Mouse (Mus musculus): ENCODE results near the gene Tex33.

The Tex33 gene

GRCm38 (mm10) chr15:78416937-78417336 is 21.2 kb upstream of the Tex33 start:
- no peak for DNase-seq (ENCODE audit: extremely low spot score, low spot score)

GRCm38 (mm10) chr15:78414157-78414556 is 18.4 kb upstream of the Tex33 start:
- DNase-seq (ENCODE audit: extremely low spot score, low spot score): no peak

- no peak for DNase-seq (ENCODE audit: extremely low spot score, low spot score)
Measured at GRCm38 (mm10) chr15:78413719-78414117, 18.0 kb upstream of the Tex33 start.

- no peak for DNase-seq (ENCODE audit: extremely low spot score, low spot score)
Measured at GRCm38 (mm10) chr15:78413083-78413718, 17.5 kb upstream of the Tex33 start.

DNA sequence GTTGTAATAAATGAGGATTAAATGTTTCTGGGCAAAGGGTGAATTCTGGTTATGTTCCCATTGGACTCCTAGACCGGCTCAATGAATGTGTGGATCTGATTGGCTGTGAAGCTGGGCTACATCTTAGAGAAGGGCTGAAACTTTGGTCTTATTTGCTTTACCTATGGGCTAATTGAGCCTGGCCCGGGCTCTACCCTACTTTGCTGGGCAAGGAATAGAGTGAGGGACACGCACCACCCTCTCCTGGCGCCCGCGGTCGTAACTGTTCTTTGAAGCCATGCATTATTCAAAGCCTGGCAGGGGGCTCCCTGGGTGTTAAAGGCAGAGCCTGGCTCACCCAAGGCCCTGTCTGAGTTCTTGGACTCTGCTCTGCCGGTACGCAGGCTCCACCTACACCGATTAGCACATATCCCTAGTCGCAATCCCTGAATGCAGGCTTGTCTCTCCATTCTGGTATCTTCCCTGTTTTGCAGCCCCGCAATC is 13.9 kb upstream of the Tex33 start:
- no peak for DNase-seq (ENCODE audit: extremely low spot score, low spot score)

DNA sequence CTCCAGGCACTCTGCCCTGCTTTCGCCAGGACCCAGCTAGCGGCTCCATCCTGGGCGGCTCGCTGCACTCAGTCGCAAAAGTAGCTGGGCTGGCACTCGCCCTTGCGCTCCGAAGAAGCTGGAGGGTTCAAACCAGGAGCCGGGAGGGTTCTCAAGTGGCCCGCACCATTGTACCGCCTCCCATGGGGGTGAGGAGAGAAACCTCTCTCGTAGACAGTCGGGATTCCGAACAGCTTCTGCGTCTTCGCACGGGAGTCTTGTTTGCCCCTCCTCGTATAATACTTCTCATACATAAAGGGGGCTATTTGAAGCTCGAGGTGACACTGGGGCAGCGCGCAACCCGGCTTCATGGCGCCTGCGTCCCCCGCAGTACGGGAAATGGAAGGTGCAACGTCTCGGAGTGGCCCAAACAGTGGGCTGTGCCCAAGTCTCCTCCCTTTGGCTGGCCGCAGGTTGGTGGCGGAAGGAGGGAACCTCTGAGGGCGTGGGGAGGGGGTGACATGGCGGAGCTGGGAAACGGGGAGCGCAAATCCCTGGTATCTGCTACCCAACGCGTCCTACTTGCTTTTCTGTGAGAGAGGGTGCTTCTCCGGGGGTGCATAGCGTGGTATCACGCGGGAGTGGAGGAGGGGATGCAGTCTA is 10.7 kb upstream of the Tex33 start, which contains the start of gene Mpst:
TSS of gene Mpst (plus strand) at position 124 of the 642 bp plus-strand sequence.
- DNase-seq (ENCODE audit: extremely low spot score, low spot score): peak; percentile 92

DNA sequence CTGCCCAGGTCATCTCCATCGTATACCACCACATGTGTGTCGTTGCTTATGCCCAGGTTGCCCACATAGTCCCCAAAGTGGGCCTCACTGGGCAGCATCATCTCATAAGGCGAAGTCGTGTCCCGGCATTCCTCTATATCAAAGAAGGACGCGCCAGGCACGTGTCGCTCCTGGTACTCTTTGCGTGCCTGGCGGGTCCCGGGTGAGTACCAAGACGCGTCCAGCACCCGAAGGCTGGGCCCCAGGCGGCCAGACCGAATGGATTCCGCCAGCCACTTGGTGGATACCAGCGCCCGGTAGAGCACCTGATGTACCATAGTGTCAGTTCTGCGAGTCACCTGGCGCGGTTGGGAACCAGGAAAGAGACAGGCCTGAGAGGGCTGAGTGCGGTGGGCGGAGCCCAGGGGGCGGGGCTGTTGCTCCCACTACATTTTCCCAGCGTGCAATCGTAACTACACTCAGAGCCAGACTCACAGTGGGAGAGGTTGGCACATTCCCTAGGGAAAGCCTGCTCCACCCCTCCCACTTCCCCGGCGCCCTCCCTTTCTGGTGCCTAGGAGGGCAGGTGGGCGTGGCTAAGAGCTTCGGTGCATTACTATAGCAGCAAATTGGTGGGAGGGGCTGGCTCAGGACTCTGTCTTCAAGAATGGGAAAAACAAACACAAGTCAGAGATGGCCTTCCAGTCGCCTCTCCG is 10.0 kb upstream of the Tex33 start, which contains the start of gene Tst:
TSS of gene Tst (minus strand) at position 391 of the 695 bp plus-strand sequence.
- peak; percentile 71 for DNase-seq (ENCODE audit: extremely low spot score, low spot score)

DNA sequence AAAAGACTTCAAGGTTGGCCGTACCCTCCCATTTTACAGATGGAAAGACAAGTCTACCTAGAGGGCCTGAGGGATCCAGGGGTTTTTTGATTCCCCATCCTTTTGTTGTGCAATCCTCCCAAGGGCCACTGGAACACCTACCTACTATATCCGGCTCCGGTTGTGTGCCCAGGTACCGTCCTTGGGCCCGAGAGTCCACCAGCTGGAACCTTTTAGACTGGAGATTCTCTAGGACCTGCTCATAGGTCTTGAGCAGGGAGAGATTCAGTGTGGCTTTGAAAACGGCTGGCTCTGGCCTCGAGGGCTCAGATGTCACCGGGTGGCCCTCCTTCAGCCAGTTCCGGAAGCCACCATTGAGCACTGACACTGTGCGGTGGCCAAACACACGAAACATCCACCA is 9.4 kb upstream of the Tex33 start:
- DNase-seq (ENCODE audit: extremely low spot score, low spot score): no peak

DNA sequence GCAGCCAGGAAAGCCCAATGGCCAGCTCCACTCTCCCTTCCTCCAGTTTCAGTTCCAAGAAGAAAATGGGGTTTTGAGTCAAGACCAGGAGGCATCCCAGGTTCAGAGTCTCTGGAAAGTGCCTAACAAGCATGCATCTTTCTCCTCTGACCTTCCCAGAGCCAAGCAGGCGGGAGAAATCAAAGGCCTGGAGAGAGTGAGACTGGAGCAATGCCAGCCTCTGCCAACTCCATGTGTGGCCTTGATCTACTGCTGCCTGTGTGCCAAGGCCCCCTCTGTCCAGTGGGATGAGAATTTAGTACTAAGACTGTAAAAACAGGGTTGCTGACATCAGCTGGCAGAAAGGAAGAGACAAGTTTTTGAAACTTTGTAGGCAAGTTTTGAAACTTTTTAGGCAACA is 8.2 kb upstream of the Tex33 start:
- DNase-seq (ENCODE audit: extremely low spot score, low spot score): no peak

GRCm38 (mm10) chr15:78403301-78403741 is 7.6 kb upstream of the Tex33 start:
- DNase-seq (ENCODE audit: extremely low spot score, low spot score): no peak

DNA sequence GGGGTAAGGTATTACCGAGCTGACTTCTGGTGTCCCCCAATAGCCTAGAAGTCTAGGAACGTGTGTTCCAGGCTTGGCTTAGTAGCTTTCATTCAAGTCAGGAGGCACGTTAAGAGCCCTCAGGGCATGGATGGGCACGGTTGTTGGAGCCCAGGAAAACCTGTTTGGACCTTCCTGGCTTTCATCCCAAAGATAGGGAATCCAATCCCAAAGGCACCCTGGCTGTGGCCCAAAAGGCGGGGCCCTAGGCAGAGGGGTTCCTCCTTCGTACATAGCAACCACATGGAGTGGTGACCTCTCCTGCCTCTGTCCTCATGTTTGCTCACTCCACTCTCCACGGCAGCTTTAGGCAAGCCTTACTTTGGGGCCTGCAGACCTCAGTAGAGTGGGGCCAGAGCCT is 6.7 kb upstream of the Tex33 start:
- DNase-seq (ENCODE audit: extremely low spot score, low spot score): no peak

GRCm38 (mm10) chr15:78401921-78402320 is 6.2 kb upstream of the Tex33 start:
- no peak for DNase-seq (ENCODE audit: extremely low spot score, low spot score)

GRCm38 (mm10) chr15:78401345-78401744 is 5.6 kb upstream of the Tex33 start:
- no peak for DNase-seq (ENCODE audit: extremely low spot score, low spot score)

GRCm38 (mm10) chr15:78390855-78391254 is 4.9 kb downstream of the Tex33 start:
- no peak for DNase-seq (ENCODE audit: extremely low spot score, low spot score)

GRCm38 (mm10) chr15:78385564-78385963 is 10.1 kb downstream of the Tex33 start:
- DNase-seq (ENCODE audit: extremely low spot score, low spot score): no peak

GRCm38 (mm10) chr15:78384220-78385116 is 11.2 kb downstream of the Tex33 start:
- DNase-seq (ENCODE audit: extremely low spot score, low spot score): no peak

DNA sequence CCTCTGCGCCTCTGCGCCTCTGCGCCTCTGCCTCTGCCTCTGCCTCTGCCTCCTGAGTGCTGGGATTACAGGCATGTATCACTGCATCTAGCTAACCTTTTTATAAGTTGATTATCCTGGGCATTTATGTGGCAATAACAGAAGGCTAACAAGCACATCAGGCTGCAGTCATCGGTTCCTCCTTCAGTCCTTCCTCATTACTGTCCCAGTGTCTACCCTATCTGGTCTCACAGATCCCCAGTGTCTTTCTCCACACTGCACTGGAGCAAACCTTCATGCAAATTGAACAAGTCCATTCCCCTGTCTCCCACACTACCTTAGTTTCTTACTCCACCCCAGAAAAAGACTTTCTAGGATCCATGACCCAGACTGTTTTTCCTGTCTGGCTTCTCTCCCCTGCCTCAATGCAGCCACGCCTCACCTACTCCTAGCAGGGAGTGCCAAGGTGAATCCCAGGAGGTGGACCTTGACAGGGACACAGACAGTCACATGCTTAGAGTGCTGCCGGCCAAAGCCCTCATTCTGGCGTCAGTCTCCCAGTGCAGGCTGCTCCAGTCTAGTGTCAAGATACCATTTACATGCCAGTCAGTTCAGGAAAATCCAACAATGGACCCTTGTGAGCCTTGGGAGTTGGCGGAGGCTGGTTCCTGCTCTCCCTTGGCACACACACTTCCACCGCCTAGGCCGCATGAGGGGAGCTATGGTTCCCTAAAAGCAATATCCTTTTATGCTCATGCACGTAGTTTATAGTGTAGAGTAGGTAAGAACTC is 12.1 kb downstream of the Tex33 start:
- no peak for DNase-seq (ENCODE audit: extremely low spot score, low spot score)

- DNase-seq (ENCODE audit: extremely low spot score, low spot score): no peak
Measured at GRCm38 (mm10) chr15:78382115-78382514, 13.6 kb downstream of the Tex33 start.

DNA sequence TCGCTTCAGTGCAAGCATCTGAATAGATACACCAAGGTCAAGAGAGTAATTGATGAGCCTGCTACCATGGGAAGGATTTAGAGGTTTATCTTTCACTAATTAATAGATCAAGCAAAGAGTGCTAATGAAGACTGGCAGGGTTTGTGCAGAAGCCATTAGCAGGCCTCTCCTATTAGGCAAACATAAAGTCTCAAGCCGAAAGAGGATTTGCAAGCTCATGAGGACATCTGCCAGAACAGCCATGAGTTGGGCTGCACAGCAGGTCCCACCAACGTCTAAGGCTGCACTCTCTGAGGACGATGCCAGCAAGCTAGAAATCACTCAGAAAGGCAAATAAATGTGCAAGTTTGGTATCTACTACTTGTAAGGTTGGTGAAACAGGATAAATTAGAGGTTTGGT is 15.0 kb downstream of the Tex33 start:
- no peak for DNase-seq (ENCODE audit: extremely low spot score, low spot score)

DNA sequence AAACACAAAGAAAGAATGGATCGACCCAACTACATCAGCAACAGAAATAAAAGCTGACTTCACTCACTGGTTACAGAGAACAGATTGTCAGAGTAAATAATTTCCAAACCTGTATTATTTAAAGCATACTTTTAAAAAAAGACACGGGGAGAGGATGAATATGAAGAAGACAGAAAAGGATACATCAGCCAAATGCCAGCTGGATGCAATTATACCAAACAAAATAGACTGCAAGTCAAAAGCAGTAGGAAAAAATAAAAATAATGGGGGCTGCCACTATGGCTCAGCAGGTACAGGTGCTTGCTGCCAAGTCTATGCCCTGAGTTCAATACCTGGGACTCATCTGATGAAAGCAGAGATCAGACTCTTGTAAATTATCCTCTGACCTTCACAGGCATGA is 15.5 kb downstream of the Tex33 start:
- DNase-seq (ENCODE audit: extremely low spot score, low spot score): no peak

GRCm38 (mm10) chr15:78378556-78378955 is 17.2 kb downstream of the Tex33 start:
- DNase-seq (ENCODE audit: extremely low spot score, low spot score): no peak

Measured in neural tube, embryonic 10.5 days (tissue).